Comparison of ENCODE assay signal across 17 mouse cellular contexts in the genomic region with DNA sequence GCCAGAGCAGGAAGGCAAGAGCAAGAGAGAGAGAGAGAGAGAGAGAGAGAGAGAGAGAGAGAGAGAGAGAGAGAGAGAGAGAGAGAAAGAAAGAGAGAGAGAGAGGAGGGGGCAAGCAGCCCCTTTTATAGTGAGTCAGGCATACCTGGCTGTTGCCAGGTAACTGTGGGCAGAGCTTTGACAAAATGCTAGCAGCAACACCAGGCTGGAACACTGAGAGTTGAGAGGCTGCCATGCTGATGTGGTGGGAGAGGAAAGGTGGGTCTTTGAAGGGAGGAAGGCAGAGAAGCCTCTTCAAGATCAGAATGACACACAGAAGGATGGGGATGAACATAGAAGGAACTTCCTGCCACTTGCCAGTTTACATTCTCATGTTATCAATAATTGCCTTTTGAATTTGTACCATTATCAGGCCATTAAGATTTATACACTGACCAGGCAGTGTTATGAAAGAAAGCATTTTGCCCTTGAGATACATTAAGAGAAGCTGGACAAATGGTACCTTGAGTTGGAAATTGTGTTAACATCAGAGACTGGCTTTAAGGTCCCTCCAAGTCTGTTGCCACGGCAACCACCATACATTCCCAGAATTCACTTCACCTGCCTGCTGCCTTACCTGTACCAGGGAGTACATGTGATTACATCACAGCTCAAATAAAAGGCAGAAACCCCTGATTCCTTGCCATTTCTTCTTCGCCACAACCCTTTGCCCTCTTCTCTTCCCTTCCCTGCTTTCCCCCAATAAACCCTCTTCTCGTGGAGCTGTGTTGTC.
"Had no signal": no experiment of that assay in that cellular context is flagged by ENCODE, and none has a peak within 500 bp of the region (broad histone marks: within the 10 kb centered on the region; RNA-seq: fewer than 3 reads in every experiment).

No protein-coding gene starts in this region.

- H3K4me2 ChIP-seq: intestine, embryonic 15.5 days; kidney, embryonic 15.5 days; liver, embryonic 13.5 days; neural tube, embryonic 12.5 days; neural tube, embryonic 15.5 days had no signal

- H3K9ac ChIP-seq: intestine, embryonic 15.5 days; kidney, embryonic 15.5 days; liver, embryonic 13.5 days; neural tube, embryonic 12.5 days; neural tube, embryonic 15.5 days had no signal

- DNase-seq: kidney, adult 11 months; kidney, adult 8-10 months; kidney, postnatal 10 days; kidney, postnatal 36 days; layer of hippocampus, postnatal 36 days; liver, embryonic 13.5 days; lung, adult 2 months; lung, postnatal 14 days; lung, postnatal 4 days; retina, postnatal 1 day; right cerebral cortex, postnatal 25 days; thymus, postnatal 25 days had no signal

- H3K4me3 ChIP-seq: intestine, embryonic 15.5 days; kidney, embryonic 15.5 days; left cerebral cortex, adult 2 months; liver, embryonic 13.5 days; neural tube, embryonic 12.5 days; neural tube, embryonic 15.5 days had no signal

- H3K36me3 ChIP-seq: intestine, embryonic 15.5 days; kidney, embryonic 15.5 days; liver, embryonic 13.5 days; neural tube, embryonic 12.5 days; neural tube, embryonic 15.5 days had no signal

- H3K27ac ChIP-seq: intestine, embryonic 15.5 days; kidney, embryonic 15.5 days; left cerebral cortex, adult 2 months; liver, embryonic 13.5 days; neural tube, embryonic 12.5 days; neural tube, embryonic 15.5 days had no signal

- ATAC-seq: intestine, embryonic 15.5 days had no signal

- H3K27me3 ChIP-seq: intestine, embryonic 15.5 days; kidney, embryonic 15.5 days; liver, embryonic 13.5 days; neural tube, embryonic 12.5 days; neural tube, embryonic 15.5 days had no signal

- H3K9me3 ChIP-seq: intestine, embryonic 15.5 days; kidney, embryonic 15.5 days; liver, embryonic 13.5 days; neural tube, embryonic 12.5 days; neural tube, embryonic 15.5 days had no signal

- H3K4me1 ChIP-seq: intestine, embryonic 15.5 days; kidney, embryonic 15.5 days; liver, embryonic 13.5 days; neural tube, embryonic 12.5 days had no signal
